Mouse (Mus musculus) adrenal gland, postnatal 25 days (tissue): ENCODE data around the gene Opn1mw. TPM values are rescaled to one million over a fixed set of nuclear protein-coding genes. Genes with fewer than 3 reads are reported as not detected.
A peak's percentile ranks its signal among the peaks of the same experiment; 100 is the strongest.
"Not testable (repeated sequence)": the region's sequence is repeated elsewhere in the genome, so short reads cannot be mapped to it uniquely, and the experiment has no call there.

ENCODE experiments used
- DNase-seq: peaks from one replicate; pipeline ENCODE4 v3.0.0; 2021; ENCODE audit warnings: mixed read lengths
- long read RNA-seq: library from polyadenylated mRNA; stranded (forward); transcript quantifications from one replicate; pipeline ENCODE4 v2.0.0, GENCODE M21; 2021
- total RNA-seq: library from RNA; stranded (reverse); gene quantifications from 2 replicates; pipeline ENCODE4 v1.2.3, GENCODE M21; 2021

Gene Opn1mw
- total RNA-seq = not detected in 2 replicates
- long read RNA-seq = 0 reads

DNA sequence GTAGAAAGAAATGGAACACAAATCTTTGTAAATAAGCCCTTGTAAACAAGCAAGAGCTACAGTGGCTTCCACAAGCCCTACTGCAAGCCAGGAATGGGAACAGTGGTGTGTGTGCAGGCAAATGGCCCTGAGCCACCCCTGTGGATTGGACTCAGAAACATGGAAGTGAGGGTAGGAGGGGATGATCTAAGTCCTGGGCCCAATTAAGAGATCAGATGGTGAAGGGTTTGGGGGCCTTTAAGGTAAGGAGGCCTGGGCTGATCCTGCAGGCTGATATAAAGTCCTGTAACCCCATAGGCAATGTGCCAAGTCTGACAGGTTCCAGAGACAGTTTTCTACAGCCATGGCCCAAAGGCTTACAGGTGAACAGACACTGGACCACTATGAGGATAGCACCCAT is at the start of gene Opn1mw:
Opn1mw (plus strand) TSS at position 301 of the 400 bp plus-strand sequence.
- no peak for DNase-seq

GRCm38 (mm10) chrX:74084276-74084837 is 42.9 kb upstream of the Opn1mw start:
- no peak for DNase-seq

DNA sequence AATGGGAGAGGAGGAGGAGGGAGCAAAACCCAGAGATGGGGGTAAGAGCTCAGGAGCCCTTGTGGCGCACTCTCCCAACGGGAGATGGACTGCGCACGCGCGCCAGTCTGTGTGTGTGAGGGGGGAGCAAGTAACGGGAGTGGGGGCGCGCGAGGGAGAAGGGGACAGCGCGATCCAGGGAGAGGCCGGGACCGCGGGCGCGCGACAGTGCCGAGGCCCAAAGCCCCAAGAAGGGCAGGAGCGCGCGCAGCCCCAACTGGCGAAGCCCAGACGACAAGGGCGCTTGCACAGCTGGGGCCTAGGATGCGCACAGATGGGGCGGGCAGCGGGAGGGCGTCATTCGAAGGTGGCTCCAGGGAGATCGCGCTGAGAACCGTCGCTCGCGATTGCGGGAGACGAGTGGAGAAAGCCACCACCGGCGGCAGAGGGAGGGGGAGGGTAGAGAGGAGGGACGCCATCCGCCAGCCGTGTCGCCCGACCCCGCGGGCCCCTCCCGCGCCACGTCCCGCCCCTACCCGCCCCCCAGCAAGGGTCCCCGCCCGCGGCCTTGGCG is 42.2 kb upstream of the Opn1mw start:
- DNase-seq = peak; percentile 79

GRCm38 (mm10) chrX:74085601-74086038 is 41.6 kb upstream of the Opn1mw start:
- peak; percentile 95 for DNase-seq

GRCm38 (mm10) chrX:74095130-74095529 is 32.1 kb upstream of the Opn1mw start:
- no peak for DNase-seq

- DNase-seq = no peak
Measured at GRCm38 (mm10) chrX:74103457-74104188, 23.6 kb upstream of the Opn1mw start.

GRCm38 (mm10) chrX:74105916-74106315 is 21.3 kb upstream of the Opn1mw start:
- DNase-seq = no peak

- no peak for DNase-seq
Measured at GRCm38 (mm10) chrX:74108747-74109146, 18.5 kb upstream of the Opn1mw start.

DNA sequence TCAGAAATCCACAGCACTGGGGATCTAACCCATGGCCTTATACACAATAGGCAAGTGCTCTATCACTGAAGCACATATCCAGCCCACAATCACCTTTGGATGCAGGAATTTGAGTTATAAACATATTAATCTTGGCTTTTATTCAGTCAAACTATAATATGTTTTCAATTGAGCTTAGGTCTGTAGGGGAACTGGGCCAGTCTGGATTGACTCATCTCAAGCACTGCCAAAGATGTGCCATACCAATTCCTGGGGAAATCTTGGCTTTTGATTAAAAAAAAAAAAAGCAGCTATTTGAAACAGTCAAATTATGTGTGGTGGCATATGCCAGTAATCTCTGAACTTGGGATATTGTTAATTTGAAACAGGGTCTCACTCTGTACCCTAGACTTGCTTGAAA is 13.2 kb upstream of the Opn1mw start:
- no peak for DNase-seq

DNA sequence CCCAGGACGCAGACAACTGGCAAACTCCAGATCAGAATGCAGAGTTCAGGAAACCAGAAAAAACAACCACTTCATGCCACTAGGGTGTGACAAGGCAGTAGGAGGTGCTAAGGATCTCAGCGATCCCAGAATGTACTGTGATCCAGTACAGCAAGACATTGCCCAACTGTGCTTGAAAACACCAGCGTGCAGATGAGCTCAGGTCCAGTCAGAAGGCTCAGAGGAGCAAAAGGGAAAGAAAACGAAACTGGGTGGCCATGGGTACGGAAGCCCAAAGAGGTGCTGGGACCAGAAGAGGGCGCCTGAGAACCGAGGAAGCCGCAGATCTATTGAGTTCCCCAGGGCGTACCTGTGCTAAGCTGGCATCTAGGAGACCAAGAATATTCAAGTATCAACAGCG is 11.8 kb upstream of the Opn1mw start:
- DNase-seq = peak; percentile 58

DNA sequence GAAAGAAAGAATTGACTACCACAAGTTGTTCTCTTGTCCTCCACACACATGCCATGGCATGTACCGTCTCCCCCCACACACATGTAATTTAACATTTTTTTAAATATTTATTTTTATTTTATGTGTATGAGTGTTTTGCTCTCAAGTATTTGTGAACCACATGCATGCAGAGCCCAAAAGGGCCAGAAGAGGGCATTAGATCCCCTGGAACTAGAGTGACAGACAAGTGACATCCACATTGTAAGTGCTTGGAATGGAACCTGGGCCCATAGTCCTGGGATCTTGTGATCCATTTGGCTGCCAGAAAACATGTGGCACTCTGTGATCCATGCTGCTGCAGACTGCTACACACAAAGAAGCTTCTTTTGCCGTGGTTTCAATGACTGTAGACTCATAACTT is 2.3 kb upstream of the Opn1mw start:
- DNase-seq = no peak

GRCm38 (mm10) chrX:74135263-74135662 is 8.0 kb downstream of the Opn1mw start, which contains the start of gene Mecp2:
Gene Mecp2 (minus strand): TSS chrX:74135363.
- DNase-seq = not testable (repeated sequence)

GRCm38 (mm10) chrX:74167738-74168137 is 40.5 kb downstream of the Opn1mw start, which contains the start of gene Tex28:
Gene Tex28 (minus strand): TSS chrX:74167838.
- no peak for DNase-seq

GRCm38 (mm10) chrX:74176959-74177358 is 49.7 kb downstream of the Opn1mw start, which contains the start of gene Tktl1:
Gene Tktl1 (plus strand): TSS chrX:74177259.
- DNase-seq = no peak

Other genes starting within 250 kb of the Opn1mw start
- not detected in 2 replicates for gene Avpr2, start 235.4 kb upstream of the Opn1mw start, total RNA-seq
- 13.5 and 15.2 TPM in 2 replicates for gene L1cam, start 231.4 kb upstream of the Opn1mw start, total RNA-seq
- gene Arhgap4, start 205.6 kb upstream of the Opn1mw start, total RNA-seq = 3.3 and 4.9 TPM in 2 replicates
- gene Naa10, start 205.5 kb upstream of the Opn1mw start, total RNA-seq = 75.2 and 84.9 TPM in 2 replicates
- 11.2 and 13.9 TPM in 2 replicates for gene Renbp, start 196.6 kb upstream of the Opn1mw start, total RNA-seq
- 66.8 and 69.5 TPM in 2 replicates for gene Hcfc1, start 161.1 kb upstream of the Opn1mw start, total RNA-seq
- 132 and 141 TPM in 2 replicates for gene Irak1, start 103.5 kb upstream of the Opn1mw start, total RNA-seq
- gene Mecp2, start 7.9 kb downstream of the Opn1mw start, total RNA-seq = 34.3 and 42.6 TPM in 2 replicates
- gene Tex28, start 40.4 kb downstream of the Opn1mw start, total RNA-seq = not detected in 2 replicates
- gene Tktl1, start 49.8 kb downstream of the Opn1mw start, total RNA-seq = not detected in 2 replicates
- 138 and 183 TPM in 2 replicates for gene Flna, start 122.4 kb downstream of the Opn1mw start, total RNA-seq
- 38.8 and 53.8 TPM in 2 replicates for gene Emd, start 127.2 kb downstream of the Opn1mw start, total RNA-seq
- 164 and 380 TPM in 2 replicates for gene Rpl10, start 143.3 kb downstream of the Opn1mw start, total RNA-seq
- gene Taz, start 154.4 kb downstream of the Opn1mw start, total RNA-seq = 75.4 and 94.9 TPM in 2 replicates
- 17.8 and 20.3 TPM in 2 replicates for gene Dnase1l1, start 154.9 kb downstream of the Opn1mw start, total RNA-seq
- 218 and 224 TPM in 2 replicates for gene Atp6ap1, start 169.6 kb downstream of the Opn1mw start, total RNA-seq
- gene Gdi1, start 177.5 kb downstream of the Opn1mw start, total RNA-seq = 234 and 244 TPM in 2 replicates
- gene Fam50a, start 185.6 kb downstream of the Opn1mw start, total RNA-seq = 62.1 and 65.8 TPM in 2 replicates
- gene Plxna3, start 201.6 kb downstream of the Opn1mw start, total RNA-seq = 9.9 and 21.7 TPM in 2 replicates
- gene Lage3, start 226.2 kb downstream of the Opn1mw start, total RNA-seq = 49.0 and 66.8 TPM in 2 replicates
- gene Ubl4a, start 245.8 kb downstream of the Opn1mw start, total RNA-seq = 59.6 and 60.7 TPM in 2 replicates
- gene Slc10a3, start 245.9 kb downstream of the Opn1mw start, total RNA-seq = 18.0 and 20.4 TPM in 2 replicates